Comparison of ENCODE assay signal across 21 mouse cellular contexts in genomic region chr13:103875823-103876514, GRCm38 (mm10). TPM values are rescaled to one million over a fixed set of nuclear protein-coding genes. Genes with fewer than 3 reads are reported as not detected.
A peak's percentile ranks its signal among the peaks of the same experiment; 100 is the strongest.
DNase-seq lines count a peak whose midpoint lies in the region; ATAC-seq and TF ChIP-seq lines count a peak whose summit lies in the region.
"Had no signal": no experiment of that assay in that cellular context is flagged by ENCODE, and none has a peak within 500 bp of the region (broad histone marks: within the 10 kb centered on the region; RNA-seq: fewer than 3 reads in every experiment).

No protein-coding gene starts in this region.

- no peaks in the 10 kb centered on the region for H3K79me2 ChIP-seq in MEL (ENCODE audit: control insufficient read depth, insufficient read depth, low read length, poor library complexity)

- no peak for TF ChIP-seq RAD21 in MEL (IDR thresholded peaks at IDR 0.05; ENCODE audit: low read depth, low read length)

- H3K4me1 ChIP-seq in MEL (ENCODE audit: control insufficient read depth in 1 of 2, insufficient read depth in 2 of 2, low read length in 2 of 2): peaks cover 7 to 16% of the 10 kb centered on the region in 2 experiments
- H3K4me1 ChIP-seq in liver, embryonic 14.5 days (replicated peaks; ENCODE audit: control insufficient read depth in 2 of 2, insufficient read depth in 2 of 2, low read length in 1 of 2): peaks cover 2 to 6% of the 10 kb centered on the region in 2 experiments; a peak in 2 of 4 replicates
- H3K4me1 ChIP-seq in forebrain, embryonic 12.5 days: no peaks in the 10 kb centered on the region
- H3K4me1 ChIP-seq: embryonic facial prominence, embryonic 12.5 days; hindbrain, embryonic 12.5 days had no signal

- no peak overlapping the region for H3K27ac ChIP-seq in MEL (ENCODE audit: control insufficient read depth, low read depth, low read length)
- no peak overlapping the region for H3K27ac ChIP-seq in liver, embryonic 14.5 days
- no peak overlapping the region for H3K27ac ChIP-seq in forebrain, embryonic 12.5 days
- H3K27ac ChIP-seq: embryonic facial prominence, embryonic 12.5 days; heart, embryonic 13.5 days; hindbrain, embryonic 12.5 days had no signal

- H3K4me2 ChIP-seq in liver, embryonic 14.5 days (ENCODE audit: low read depth): peak overlapping the region; percentile 2; the same call in 1 of the 2 replicates
- no peak overlapping the region for H3K4me2 ChIP-seq in forebrain, embryonic 12.5 days
- H3K4me2 ChIP-seq: embryonic facial prominence, embryonic 12.5 days; heart, embryonic 13.5 days; hindbrain, embryonic 12.5 days had no signal

- no peak for TF ChIP-seq CTCF in MEL (IDR thresholded peaks at IDR 0.05 in 2 of 3, conservative IDR thresholded peaks at IDR 0.05 in 1 of 3; ENCODE audit: control insufficient read depth in 1 of 3, insufficient read depth in 1 of 3, low read depth in 2 of 3, low read length in 3 of 3, poor library complexity in 1 of 3, severe bottlenecking in 1 of 3)
- no peak for TF ChIP-seq CTCF in liver, embryonic 14.5 days (IDR thresholded peaks at IDR 0.05; ENCODE audit: low read depth)

- H3K9ac ChIP-seq in MEL (ENCODE audit: control insufficient read depth, low read depth, low read length, poor library complexity, severe bottlenecking): no peak overlapping the region
- no peak overlapping the region for H3K9ac ChIP-seq in liver, embryonic 14.5 days (replicated peaks)
- H3K9ac ChIP-seq in forebrain, embryonic 12.5 days: no peak overlapping the region
- H3K9ac ChIP-seq: embryonic facial prominence, embryonic 12.5 days; forebrain, postnatal 0 days; heart, embryonic 13.5 days; hindbrain, embryonic 12.5 days had no signal

- TF ChIP-seq EP300 in MEL (IDR thresholded peaks at IDR 0.05; ENCODE audit: low read depth in 1 of 2, low read length in 2 of 2): peak; percentile 49 to 57; a peak in 2 of 4 replicates
- TF ChIP-seq EP300 in liver, embryonic 14.5 days (IDR thresholded peaks at IDR 0.05; ENCODE audit: low read depth): peak; percentile 84

- H3K9me3 ChIP-seq in MEL (replicated peaks; ENCODE audit: insufficient read depth, low read length): no peaks in the 10 kb centered on the region
- no peaks in the 10 kb centered on the region for H3K9me3 ChIP-seq in liver, embryonic 14.5 days (ENCODE audit: control insufficient read depth, low read length)
- no peaks in the 10 kb centered on the region for H3K9me3 ChIP-seq in forebrain, embryonic 12.5 days
- H3K9me3 ChIP-seq: embryonic facial prominence, embryonic 12.5 days; heart, embryonic 13.5 days; hindbrain, embryonic 12.5 days had no signal

- DNase-seq in MEL (ENCODE audit: low read depth, low spot score): peak; percentile 46
- DNase-seq in c-Kit-positive CD71-positive TER-119-positive erythroid progenitor cells, embryonic 14.5 days (ENCODE audit: low spot score): peak; percentile 64
- DNase-seq in liver, embryonic 14.5 days (ENCODE audit: low read depth in 3 of 3, low spot score in 3 of 3): peak; percentile 31 to 56 (median 48)
- DNase-seq in embryo, embryonic 11 days: no peak
- no peak for DNase-seq in gastrocnemius, adult 8-10 months (ENCODE audit: low spot score in 2 of 2)
- DNase-seq: adrenal gland, adult 8-10 months; adrenal gland, postnatal 36 days; cerebellum, adult 2 months; cerebellum, postnatal 10 days; forebrain, postnatal 0 days; gastrocnemius, postnatal 36 days; heart, adult 11 months; heart, postnatal 4 days had no signal

- no peaks in the 10 kb centered on the region for H3K27me3 ChIP-seq in MEL (ENCODE audit: control insufficient read depth in 1 of 2, insufficient read depth in 2 of 2, low read length in 2 of 2)
- H3K27me3 ChIP-seq in liver, embryonic 14.5 days (ENCODE audit: control insufficient read depth, insufficient read depth, low read length): no peaks in the 10 kb centered on the region
- H3K27me3 ChIP-seq in forebrain, embryonic 12.5 days: no peaks in the 10 kb centered on the region
- H3K27me3 ChIP-seq: CH12.LX; embryonic facial prominence, embryonic 12.5 days; heart, embryonic 13.5 days; hindbrain, embryonic 12.5 days had no signal

- no peak for TF ChIP-seq POLR2A in MEL (IDR thresholded peaks at IDR 0.05; ENCODE audit: control insufficient read depth in 1 of 2, insufficient read depth in 1 of 2, low read depth in 1 of 2, low read length in 2 of 2, poor library complexity in 1 of 2)

- ATAC-seq in liver, embryonic 14.5 days (ENCODE audit: insufficient read depth): peak; percentile 89
- peak; percentile 94 for ATAC-seq in megakaryocyte progenitor cell, adult 5-6 weeks (replicated peaks; ENCODE audit: poor library complexity)
- ATAC-seq in forebrain, embryonic 12.5 days (ENCODE audit: low FRiP score): no peak
- ATAC-seq: forebrain, postnatal 0 days; hindbrain, embryonic 16.5 days; inflammation-experienced regulatory T-cells, adult 6 months had no signal

- H3K4me3 ChIP-seq in MEL (ENCODE audit: control insufficient read depth in 1 of 2, insufficient read depth in 1 of 2, low read depth in 2 of 2, low read length in 2 of 2): no peak overlapping the region
- H3K4me3 ChIP-seq in liver, embryonic 14.5 days (ENCODE audit: insufficient read depth in 1 of 2, low read depth in 2 of 2, low read length in 2 of 2): no peak overlapping the region
- H3K4me3 ChIP-seq in forebrain, embryonic 12.5 days (replicated peaks): no peak overlapping the region
- H3K4me3 ChIP-seq: embryonic facial prominence, embryonic 12.5 days; heart, embryonic 13.5 days; hindbrain, embryonic 12.5 days had no signal

- WGBS in liver, embryonic 14.5 days (ENCODE audit: insufficient replicate concordance): 14% methylated on average over 6 of the region's 6 CpGs
- 89% methylated on average over 6 of the region's 6 CpGs for WGBS in forebrain, embryonic 12.5 days

- H3K36me3 ChIP-seq in MEL (ENCODE audit: control insufficient read depth in 1 of 2, insufficient read depth in 2 of 2, low read length in 2 of 2): peaks cover 1 to 19% of the 10 kb centered on the region in 2 experiments; a peak in 3 of 4 replicates
- H3K36me3 ChIP-seq in liver, embryonic 14.5 days (replicated peaks; ENCODE audit: control insufficient read depth, insufficient read depth, low read depth): no peaks in the 10 kb centered on the region
- 0 out of 2 replicates have a peak, but pooled peaks cover 3% of the 10 kb centered on the region for H3K36me3 ChIP-seq in forebrain, embryonic 12.5 days (replicated peaks)

TF ChIP-seq in MEL, 35 proteins besides CTCF, POLR2A, EP300 and RAD21 (continues in another document):
- TF ChIP-seq ZNF384 (IDR thresholded peaks at IDR 0.05; ENCODE audit: low read depth, low read length) (peak; percentile 23; the same call in 1 of the 2 replicates), POLR2AphosphoS2 (IDR thresholded peaks at IDR 0.05; ENCODE audit: low read length) (no peak), MAX (IDR thresholded peaks at IDR 0.05; ENCODE audit: low read length) (no peak), CHD2 (IDR thresholded peaks at IDR 0.05; ENCODE audit: low read length) (no peak), BHLHE40 (IDR thresholded peaks at IDR 0.05; ENCODE audit: borderline replicate concordance, low read depth, low read length) (0 out of 2 replicates have a peak, but pooled peaks have one; percentile 29), ZMIZ1 (IDR thresholded peaks at IDR 0.05; ENCODE audit: low read depth, low read length) (no peak), JUND (IDR thresholded peaks at IDR 0.05; ENCODE audit: low read depth, low read length) (no peak), MAZ (IDR thresholded peaks at IDR 0.05; ENCODE audit: low read depth, low read length) (no peak), TAL1 (IDR thresholded peaks at IDR 0.05; ENCODE audit: low read length) (peak; percentile 27), SMC3 (IDR thresholded peaks at IDR 0.05; ENCODE audit: low read depth, low read length) (no peak), NELFE (IDR thresholded peaks at IDR 0.05; ENCODE audit: low read depth, low read length) (no peak), ZC3H11A (IDR thresholded peaks at IDR 0.05; ENCODE audit: low read depth, low read length) (no peak), UBTF (IDR thresholded peaks at IDR 0.05; ENCODE audit: borderline replicate concordance, insufficient read depth, low read depth, low read length) (no peak), RCOR1 (IDR thresholded peaks at IDR 0.05; ENCODE audit: low read depth, low read length) (peak; percentile 85), MAFK (IDR thresholded peaks at IDR 0.05; ENCODE audit: borderline replicate concordance, low read depth, low read length) (no peak), SIN3A (IDR thresholded peaks at IDR 0.05; ENCODE audit: low read length) (no peak; the same call in 1 of the 2 replicates), GATA1 (IDR thresholded peaks at IDR 0.05; ENCODE audit: low read depth, low read length) (peak; percentile 64), ETS1 (IDR thresholded peaks at IDR 0.05; ENCODE audit: low read depth, low read length) (peak; percentile 22; the same call in 1 of the 2 replicates), KAT2A (conservative IDR thresholded peaks at IDR 0.05; ENCODE audit: low read depth, low read length) (no peak), USF1 (IDR thresholded peaks at IDR 0.05; ENCODE audit: low read depth, low read length) (no peak), USF2 (IDR thresholded peaks at IDR 0.05; ENCODE audit: borderline replicate concordance in 1 of 2, insufficient read depth in 1 of 2, low read depth in 1 of 2, low read length in 2 of 2) (no peak), MYB (IDR thresholded peaks at IDR 0.05; ENCODE audit: low read depth, low read length) (no peak), GABPA (IDR thresholded peaks at IDR 0.05; ENCODE audit: low read depth, low read length) (no peak), MYC (IDR thresholded peaks at IDR 0.05; ENCODE audit: low read depth, low read length) (no peak), ZKSCAN1 (IDR thresholded peaks at IDR 0.05; ENCODE audit: low read depth, low read length) (no peak), MXI1 (IDR thresholded peaks at IDR 0.05; ENCODE audit: low read depth, low read length) (no peak), NRF1 (IDR thresholded peaks at IDR 0.05; ENCODE audit: insufficient read depth, low read depth, low read length, poor library complexity, severe bottlenecking) (no peak), CHD1 (IDR thresholded peaks at IDR 0.05; ENCODE audit: low read depth, low read length) (no peak)

RNA-seq across cellular contexts. Expression of gene Erbin, which starts 44.3 kb away (rescaled TPM):
- total RNA-seq in MEL (2012; rRNA removed): 15.2 and 20.8 TPM in 2 replicates
- polyA plus RNA-seq in MEL (2012; ENCODE audit: insufficient read depth in 1 of 2, insufficient read length in 2 of 2, low read depth in 1 of 2, low replicate concordance in 2 of 2, missing spikeins in 1 of 2): 10 to 100 TPM in 1 of 2 experiments, not detected in 1; 18.6 TPM
- 3.6 and 5.5 TPM in 2 replicates for polyA plus RNA-seq in liver, embryonic 14.5 days (2012; rRNA removed)
- polyA plus RNA-seq in liver, embryonic 14.5 days (2014; fragmentation: Nextera tagmentation; extraction: Ambion mirVana): 7.5 and 8.0 TPM in 2 replicates
- 86.9 and 96.9 TPM in 2 replicates for total RNA-seq in megakaryocyte progenitor cell, adult 5-6 weeks (2015)
- 72.9 and 92.5 TPM in 2 replicates for total RNA-seq in megakaryocyte progenitor cell, adult 5-6 weeks (2017)
- 23.0 and 23.2 TPM in 2 replicates for polyA plus RNA-seq in forebrain, embryonic 12.5 days (2016; fragmentation: Nextera tagmentation; extraction: Ambion mirVana)
- 10 to 100 TPM; 45.5 to 53.4 (median 50.3) TPM for total RNA-seq in gastrocnemius, adult 8-10 months (2022)

Comparison
In these comparisons a context has a peak if more than half of its experiments do, and no peak if none do; other contexts are left out.
1. DNase-seq: peak in MEL (single experiment), c-Kit-positive CD71-positive TER-119-positive erythroid progenitor cells, embryonic 14.5 days (single experiment) and liver, embryonic 14.5 days (3 of 3); none in embryo, embryonic 11 days (single experiment) and gastrocnemius, adult 8-10 months (0 of 2).